Mouse (Mus musculus): ENCODE measurements around the gene Gnb4.

Gene Gnb4

DNA sequence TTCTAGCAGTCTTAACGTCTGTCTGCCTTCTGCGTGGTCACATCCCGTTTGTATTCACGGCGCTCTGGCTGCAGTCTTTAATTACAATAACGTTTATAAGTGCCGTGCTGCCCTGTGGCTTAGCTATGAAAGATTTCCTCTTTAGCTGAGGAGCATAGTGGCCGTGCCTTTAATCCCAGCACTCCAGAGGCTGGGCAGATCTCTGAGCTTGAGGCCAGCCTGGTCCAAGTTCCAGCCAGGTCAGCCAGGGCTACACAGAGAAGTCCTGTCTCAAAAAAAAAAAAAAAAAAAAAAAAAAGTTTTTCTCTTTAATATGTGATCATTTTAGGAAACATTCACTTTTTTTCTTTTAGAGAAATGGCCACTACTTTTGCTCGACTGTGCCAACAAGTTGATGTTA, 42.5 kb downstream of the Gnb4 start:
- CTCF ChIA-PET, result interaction anchor here in 1 of 4 experiments (0.6 kb wide), 1 partner anchor 684 kb away, joined by 4 read pairs; no protein-coding TSS in a partner anchor
- POLR2A ChIA-PET, result interaction anchor here in 2 of 4 experiments (0.7 to 1.6 kb wide), 7 partner anchors 9 to 1238 kb away, joined by 3 to 4 read pairs (median 3); no protein-coding TSS in a partner anchor

DNA sequence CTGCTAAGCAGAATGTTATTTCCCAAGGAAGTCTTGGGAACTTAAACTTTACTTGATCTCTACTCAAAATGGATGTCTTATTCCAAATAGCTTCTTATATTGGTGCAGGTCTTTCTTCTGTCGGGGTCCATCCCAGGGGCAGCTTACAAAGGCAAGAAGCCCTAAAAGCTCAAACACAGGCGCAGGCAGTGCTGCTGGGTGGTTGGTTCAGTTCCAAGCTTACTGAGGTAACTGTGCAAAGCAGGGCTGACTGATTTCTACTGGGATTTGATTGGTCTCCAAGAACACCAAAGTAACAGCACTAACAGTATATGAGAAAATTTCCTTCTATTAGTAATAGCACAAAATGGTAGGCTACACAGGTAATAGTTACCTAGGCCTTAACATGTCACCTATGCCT, 43.3 kb downstream of the Gnb4 start:
- POLR2A ChIA-PET, result interaction anchor here in 3 of 4 experiments (1.0 to 1.7 kb wide), 6 partner anchors 10 to 49 kb away, joined by 3 to 6 read pairs (median 3); no protein-coding TSS in a partner anchor

DNA sequence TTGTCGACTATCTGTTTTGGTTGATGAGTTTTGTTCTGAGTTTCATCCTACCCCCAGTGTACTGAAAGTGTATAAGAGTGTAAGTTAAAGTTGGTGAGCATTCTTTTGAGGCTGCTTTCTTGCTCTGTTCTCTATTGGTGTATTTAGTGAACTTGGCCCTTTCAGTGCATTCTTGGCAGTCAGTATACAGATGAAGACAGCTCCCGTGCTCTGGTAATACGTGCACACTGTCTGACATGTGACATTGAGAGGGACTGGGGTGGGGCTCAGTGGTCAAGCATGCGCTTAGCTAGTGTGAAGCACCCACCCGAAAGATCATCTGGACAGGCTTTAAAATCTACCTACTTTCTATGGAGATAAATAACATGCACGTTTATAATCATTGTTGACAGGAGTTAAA, 53.0 kb downstream of the Gnb4 start:
- CTCF ChIA-PET, result interaction anchor here in 1 of 4 experiments (0.5 kb wide), 1 partner anchor 68 kb away, joined by 5 read pairs; no protein-coding TSS in a partner anchor
- POLR2A ChIA-PET, result no interaction called here

More for the DNA sequence above, 43.3 kb downstream of the Gnb4 start:
- CTCF ChIA-PET, result no interaction called here

DNA sequence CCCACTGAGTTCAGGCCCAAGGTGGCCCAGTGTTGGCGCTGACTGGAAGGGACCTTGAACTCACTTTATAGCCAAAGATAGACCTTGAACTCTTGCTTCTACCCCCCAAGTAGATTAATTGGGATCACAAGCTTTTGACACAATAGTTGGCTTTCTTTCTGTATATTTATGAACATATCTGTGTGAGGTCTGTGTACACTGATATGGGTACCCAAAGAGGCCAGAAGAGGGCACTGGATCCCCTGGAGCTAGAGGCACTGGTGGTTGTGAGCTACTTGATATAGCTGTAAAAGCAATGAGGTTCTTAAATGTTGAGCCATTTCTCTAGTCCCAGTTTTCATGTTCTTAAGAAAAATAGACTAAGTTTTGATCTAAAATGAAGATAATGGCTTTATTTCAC, 63.3 kb downstream of the Gnb4 start:
- POLR2A ChIA-PET, result interaction anchor here in 1 of 4 experiments (0.8 to 1.8 kb wide), 4 partner anchors 23 to 155 kb away, joined by 3 to 6 read pairs (median 3); partner anchors contain the start of genes Gnb4 and Zfp639
- CTCF ChIA-PET, result interaction anchor here in 3 of 4 experiments (0.6 to 1.2 kb wide), 7 partner anchors 9 to 235 kb away, joined by 3 to 18 read pairs (median 3); no protein-coding TSS in a partner anchor

DNA sequence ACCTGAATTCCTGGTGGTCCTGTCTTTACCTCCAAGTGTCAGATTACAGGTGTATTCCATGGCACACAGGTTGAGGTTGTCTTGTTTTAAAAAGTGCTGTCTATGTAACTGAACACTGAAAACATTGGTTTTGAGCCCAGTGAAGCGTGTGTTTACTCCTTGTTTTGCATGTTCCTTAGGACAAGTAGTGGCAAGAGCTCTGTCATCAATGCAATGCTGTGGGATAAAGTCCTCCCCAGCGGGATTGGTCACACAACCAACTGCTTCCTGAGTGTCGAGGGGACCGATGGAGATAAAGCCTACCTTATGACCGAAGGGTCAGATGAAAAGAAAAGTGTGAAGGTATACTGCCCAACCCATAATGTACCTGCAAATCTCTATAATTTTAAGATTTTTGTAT, 78.3 kb downstream of the Gnb4 start:
- ChIA-PET CTCF (interaction anchor here in 1 of 4 experiments (0.5 kb wide), 1 partner anchor 1732 kb away, joined by 3 read pairs; no protein-coding TSS in a partner anchor), POLR2A (interaction anchor here in 2 of 4 experiments (1.1 to 2.0 kb wide), 5 partner anchors 9 to 170 kb away, joined by 4 to 8 read pairs (median 6); partner anchors contain the start of gene Mfn1 (in 2 of the 2))

DNA sequence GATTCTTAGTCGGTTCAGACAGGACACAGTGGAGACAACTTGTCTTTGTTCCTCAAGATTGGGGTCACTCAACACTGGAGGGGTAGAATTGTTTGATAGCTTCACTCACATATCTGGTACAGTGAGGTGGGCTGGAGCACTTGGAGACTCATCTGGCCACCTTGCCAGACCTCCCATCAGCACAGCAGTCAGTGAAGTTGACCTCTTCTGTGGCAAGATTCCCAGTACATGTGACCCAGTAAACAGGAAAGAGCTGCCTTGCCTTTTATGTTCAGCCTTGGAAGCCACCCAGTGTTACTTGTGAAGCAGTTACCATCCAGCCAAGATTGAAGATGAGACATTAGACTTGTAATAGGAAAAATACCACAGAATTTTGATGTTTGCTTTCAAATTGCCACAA, 78.8 kb downstream of the Gnb4 start:
- POLR2A ChIA-PET, result interaction anchor here in 2 of 4 experiments (0.5 to 2.0 kb wide), 7 partner anchors 8 to 171 kb away, joined by 3 to 9 read pairs (median 6); partner anchors contain the start of gene Mfn1 (in 2 of the 2)
- CTCF ChIA-PET, result interaction anchor here in 1 of 4 experiments (0.6 kb wide), 1 partner anchor 168 kb away, joined by 3 read pairs; the partner anchor contains the start of gene Actl6a

DNA sequence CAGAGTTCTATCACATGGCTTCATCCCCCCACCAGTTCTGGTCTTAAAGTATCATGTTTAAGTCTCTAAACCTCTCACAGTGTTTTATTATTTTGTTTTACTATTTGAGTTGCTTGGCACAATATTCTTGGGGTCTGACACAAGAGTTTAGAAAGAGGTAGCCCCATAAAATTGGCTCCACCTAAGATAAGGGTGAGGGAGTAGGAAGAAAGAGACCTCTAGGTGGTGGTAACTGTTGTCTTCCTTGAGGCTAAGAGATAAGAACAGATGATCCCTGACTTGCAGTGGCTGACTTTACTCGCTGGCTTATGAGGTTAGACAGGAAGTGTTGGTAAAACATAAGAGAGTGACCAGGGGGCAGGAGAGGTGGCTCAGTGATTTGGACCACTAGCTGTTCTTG, 80.7 kb downstream of the Gnb4 start:
- POLR2A ChIA-PET, result interaction anchor here in 1 of 4 experiments (1.4 to 1.8 kb wide), 2 partner anchors 10 to 12 kb away, joined by 3 to 9 read pairs; no protein-coding TSS in a partner anchor

More for the DNA sequence above, 80.7 kb downstream of the Gnb4 start:
- CTCF ChIA-PET, result interaction anchor here in 1 of 4 experiments (0.6 kb wide), 1 partner anchor 218 kb away, joined by 6 read pairs; no protein-coding TSS in a partner anchor
